Mouse (Mus musculus) kidney, adult 2 months (tissue): ENCODE data around the gene Mettl23.

ENCODE experiments used
- CTCF ChIP-seq: fragments of 200-500 bp; conservative IDR thresholded peaks from 2 replicates; pipeline ENCODE4 v1.5.1; 2011; ENCODE audit warnings: low read depth, mild to moderate bottlenecking, control low read depth, low read length, moderate library complexity, mixed read lengths; ENCODE audit not compliant: insufficient read depth, insufficient read length
- POLR2A ChIP-seq: fragments of 200-500 bp; IDR thresholded peaks from one replicate; pipeline ENCODE4 v1.6.1; 2011; ENCODE audit warnings: low read depth, low read length, control low read depth

DNA sequence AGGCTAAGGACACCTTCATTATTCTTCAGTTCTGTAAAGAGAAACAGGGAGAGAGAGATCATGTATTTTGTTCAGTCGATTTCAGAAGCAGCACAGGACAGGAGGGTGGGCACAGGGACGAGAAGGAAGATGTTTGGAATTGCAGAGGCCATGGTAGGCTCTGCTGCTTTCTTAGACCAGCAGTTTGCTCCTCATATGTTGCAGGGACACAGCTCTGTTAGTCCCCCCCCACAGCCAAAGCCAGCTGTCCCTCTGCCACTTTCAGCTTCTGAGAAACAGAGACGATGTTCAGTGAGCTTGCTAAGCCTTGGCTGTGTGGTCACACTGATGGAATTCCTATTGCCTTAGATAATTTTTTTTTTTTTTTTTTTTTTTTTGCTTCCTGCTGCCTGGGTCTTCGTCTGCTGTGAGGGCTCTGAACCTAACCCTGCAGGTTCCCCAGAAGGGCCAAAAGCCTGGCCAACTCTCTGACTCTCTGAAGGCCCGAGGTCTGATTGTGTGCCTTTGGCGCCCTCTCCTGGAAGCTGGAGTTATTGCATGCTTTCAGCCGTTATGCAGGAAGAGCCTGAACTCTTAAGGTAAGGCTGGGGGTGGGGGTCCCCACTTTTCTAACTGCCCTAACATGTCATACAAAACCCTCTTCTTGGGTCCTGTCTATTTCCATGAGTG, 35.0 kb upstream of the Mettl23 start:
- TF ChIP-seq POLR2A (no peak), CTCF (peak; percentile 89)
